Mouse (Mus musculus) erythroblast, embryonic 14.5 days (primary cell): Measurements from ENCODE around the gene Cdc123. TPM values are rescaled to one million over a fixed set of nuclear protein-coding genes. Genes with fewer than 3 reads are reported as not detected.

Source experiments
- H3K27me3 ChIP-seq: 2 replicates; pipeline ENCODE4 v1.6.1; 2012; ENCODE audit warnings: inconsistent platforms; ENCODE audit not compliant: control insufficient read depth
- H3K36me3 ChIP-seq: 2 replicates; pipeline ENCODE4 v1.6.1; 2012; ENCODE audit warnings: mild to moderate bottlenecking, inconsistent platforms; ENCODE audit not compliant: control insufficient read depth
- H3K4me1 ChIP-seq: 2 replicates; pipeline ENCODE4 v1.6.1; 2012; ENCODE audit warnings: inconsistent platforms; ENCODE audit not compliant: control insufficient read depth
- H3K4me3 ChIP-seq: replicated peaks from 2 replicates; pipeline ENCODE3; 2012; ENCODE audit warnings: moderate library complexity, mild to moderate bottlenecking, inconsistent platforms
- H3K9me3 ChIP-seq: 2 replicates; pipeline ENCODE4 v1.6.1; 2012; ENCODE audit warnings: low read length, inconsistent platforms, mixed read lengths; ENCODE audit not compliant: control insufficient read depth
- GATA1 ChIP-seq: IDR thresholded peaks from 2 replicates; pipeline ENCODE4 v1.6.1; 2012; ENCODE audit warnings: low read length, inconsistent platforms, mixed read lengths
- TAL1 ChIP-seq: IDR thresholded peaks from 3 replicates; pipeline ENCODE4 v1.6.1; 2012; ENCODE audit warnings: low read length, inconsistent platforms, mixed read lengths
- polyA plus RNA-seq: library from polyadenylated mRNA; stranded (reverse); fragments of >175 nt; gene quantifications from 2 replicates; pipeline ENCODE4 v1.2.3, GENCODE M21; 2012

Gene Cdc123
- polyA plus RNA-seq, 1 experiment: 22.6 TPM

GRCm38 (mm10) chr2:5792056-5792455, 52.9 kb downstream of the Cdc123 start:
- Histone ChIP-seq H3K4me1 (no peaks in the 10 kb centered on the region), H3K4me3 (no peak overlapping the region)

GRCm38 (mm10) chr2:5789625-5790160, 55.3 kb downstream of the Cdc123 start:
- Histone ChIP-seq H3K9me3 (peaks cover 4% of the 10 kb centered on the region), H3K36me3 (peaks cover 23% of the 10 kb centered on the region), H3K27me3 (no peaks in the 10 kb centered on the region), H3K4me3 (no peak overlapping the region), H3K4me1 (no peaks in the 10 kb centered on the region)
- TF ChIP-seq GATA1 (no peak), TAL1 (no peak)

More at GRCm38 (mm10) chr2:5792056-5792455, 52.9 kb downstream of the Cdc123 start:
- Histone ChIP-seq H3K9me3 (peaks cover 4% of the 10 kb centered on the region), H3K27me3 (no peaks in the 10 kb centered on the region), H3K36me3 (peaks cover 47% of the 10 kb centered on the region)
- TF ChIP-seq TAL1 (no peak), GATA1 (no peak)

GRCm38 (mm10) chr2:5787391-5787790, 57.6 kb downstream of the Cdc123 start:
- no peaks in the 10 kb centered on the region for H3K4me1 ChIP-seq
- H3K27me3 ChIP-seq: no peaks in the 10 kb centered on the region
- H3K36me3 ChIP-seq: peaks cover 4% of the 10 kb centered on the region
- no peak for TF ChIP-seq GATA1
- TF ChIP-seq TAL1: no peak
- no peak overlapping the region for H3K4me3 ChIP-seq
- H3K9me3 ChIP-seq: no peaks in the 10 kb centered on the region

- TF ChIP-seq TAL1 (no peak), GATA1 (no peak)
- Histone ChIP-seq H3K9me3 (no peaks in the 10 kb centered on the region), H3K4me1 (no peaks in the 10 kb centered on the region)
These were observed 72.5 kb downstream of the Cdc123 start for GRCm38 (mm10) chr2:5772464-5772863.

GRCm38 (mm10) chr2:5770708-5771241, 74.2 kb downstream of the Cdc123 start:
- Histone ChIP-seq H3K4me1 (no peaks in the 10 kb centered on the region), H3K4me3 (no peak overlapping the region), H3K36me3 (no peaks in the 10 kb centered on the region), H3K9me3 (no peaks in the 10 kb centered on the region), H3K27me3 (no peaks in the 10 kb centered on the region)
- TF ChIP-seq GATA1: no peak
- TF ChIP-seq TAL1: no peak

More at GRCm38 (mm10) chr2:5772464-5772863, 72.5 kb downstream of the Cdc123 start:
- Histone ChIP-seq H3K4me3 (no peak overlapping the region), H3K27me3 (no peaks in the 10 kb centered on the region), H3K36me3 (no peaks in the 10 kb centered on the region)

GRCm38 (mm10) chr2:5769630-5770029, 75.3 kb downstream of the Cdc123 start:
- no peak for TF ChIP-seq TAL1
- no peak for TF ChIP-seq GATA1
- H3K27me3 ChIP-seq: no peaks in the 10 kb centered on the region
- no peaks in the 10 kb centered on the region for H3K9me3 ChIP-seq
- H3K36me3 ChIP-seq: no peaks in the 10 kb centered on the region
- H3K4me1 ChIP-seq: no peaks in the 10 kb centered on the region
- H3K4me3 ChIP-seq: no peak overlapping the region

GRCm38 (mm10) chr2:5768946-5769345, 76.0 kb downstream of the Cdc123 start:
- H3K9me3 ChIP-seq: no peaks in the 10 kb centered on the region
- H3K36me3 ChIP-seq: no peaks in the 10 kb centered on the region
- no peak for TF ChIP-seq GATA1
- no peak for TF ChIP-seq TAL1

GRCm38 (mm10) chr2:5762031-5762430, 82.9 kb downstream of the Cdc123 start:
- Histone ChIP-seq H3K4me3 (no peak overlapping the region), H3K36me3 (no peaks in the 10 kb centered on the region), H3K4me1 (no peaks in the 10 kb centered on the region), H3K27me3 (no peaks in the 10 kb centered on the region), H3K9me3 (no peaks in the 10 kb centered on the region)
- TF ChIP-seq TAL1 (no peak), GATA1 (no peak)

More at GRCm38 (mm10) chr2:5768946-5769345, 76.0 kb downstream of the Cdc123 start:
- no peak overlapping the region for H3K4me3 ChIP-seq
- H3K4me1 ChIP-seq: no peaks in the 10 kb centered on the region
- no peaks in the 10 kb centered on the region for H3K27me3 ChIP-seq

GRCm38 (mm10) chr2:5760479-5761008, 84.4 kb downstream of the Cdc123 start:
- Histone ChIP-seq H3K27me3 (no peaks in the 10 kb centered on the region), H3K4me1 (no peaks in the 10 kb centered on the region), H3K4me3 (no peak overlapping the region), H3K9me3 (no peaks in the 10 kb centered on the region), H3K36me3 (no peaks in the 10 kb centered on the region)
- no peak for TF ChIP-seq GATA1
- TF ChIP-seq TAL1: no peak

GRCm38 (mm10) chr2:5758569-5758968, 86.4 kb downstream of the Cdc123 start:
- no peaks in the 10 kb centered on the region for H3K36me3 ChIP-seq
- no peak overlapping the region for H3K4me3 ChIP-seq
- H3K4me1 ChIP-seq: no peaks in the 10 kb centered on the region
- no peaks in the 10 kb centered on the region for H3K9me3 ChIP-seq
- TF ChIP-seq GATA1: no peak
- TF ChIP-seq TAL1: no peak
- no peaks in the 10 kb centered on the region for H3K27me3 ChIP-seq
